Mouse (Mus musculus) cortical plate, adult 2 months (tissue): Measurements from ENCODE around the gene Ctf2. TPM values are rescaled to one million over a fixed set of nuclear protein-coding genes. Genes with fewer than 3 reads are reported as not detected.

ENCODE experiments used
- H3K27ac ChIP-seq: fragments of 200-500 bp; 2 replicates; pipeline ENCODE4 v1.5.1; 2012; ENCODE audit warnings: low read length, control low read depth, inconsistent platforms; ENCODE audit not compliant: insufficient read depth
- H3K4me1 ChIP-seq: fragments of 200-500 bp; 2 replicates; pipeline ENCODE4 v1.6.1; 2011; ENCODE audit warnings: low read length; ENCODE audit not compliant: control insufficient read depth, insufficient read depth
- H3K4me3 ChIP-seq: fragments of 200-500 bp; 2 replicates; pipeline ENCODE4 v1.5.1; 2011; ENCODE audit warnings: mild to moderate bottlenecking, low read length, control low read depth; ENCODE audit not compliant: insufficient read depth
- CTCF ChIP-seq: fragments of 200-500 bp; IDR thresholded peaks from 2 replicates; pipeline ENCODE4 v1.5.1; 2011; ENCODE audit warnings: mild to moderate bottlenecking, control low read depth, low read length; ENCODE audit not compliant: insufficient read depth; ENCODE audit errors: extremely low read depth
- POLR2A ChIP-seq: fragments of 200-500 bp; IDR thresholded peaks from 2 replicates; pipeline ENCODE4 v1.6.1; 2011; ENCODE audit warnings: mild to moderate bottlenecking, low read length, control low read depth; ENCODE audit not compliant: insufficient read depth; ENCODE audit errors: extremely low read depth
- polyA plus RNA-seq: library from polyadenylated mRNA; depleted of rRNA; stranded (reverse); fragments of >200 nt; gene quantifications from 2 replicates; pipeline ENCODE4 v1.2.3, GENCODE M21; 2012; rRNA removed

Ctf2 gene
- polyA plus RNA-seq, 1 experiment = not detected

- peaks cover 1% of the 10 kb centered on the region; the same call in 1 of the 2 replicates for H3K4me1 ChIP-seq
- TF ChIP-seq CTCF (no peak), POLR2A (0 out of 2 replicates have a peak, but pooled peaks have one; percentile 22)
- no peak overlapping the region for H3K27ac ChIP-seq
Measured at GRCm38 (mm10) chr7:127675391-127675811, 56.6 kb downstream of the Ctf2 start.

GRCm38 (mm10) chr7:127674977-127675376 is 57.0 kb downstream of the Ctf2 start:
- TF ChIP-seq POLR2A (no peak), CTCF (peak; percentile 99)
- no peak overlapping the region for H3K27ac ChIP-seq
- H3K4me3 ChIP-seq = no peak overlapping the region
- peaks cover 1% of the 10 kb centered on the region; the same call in 1 of the 2 replicates for H3K4me1 ChIP-seq

More at GRCm38 (mm10) chr7:127675391-127675811, 56.6 kb downstream of the Ctf2 start:
- no peak overlapping the region for H3K4me3 ChIP-seq

GRCm38 (mm10) chr7:127672776-127673175 is 59.2 kb downstream of the Ctf2 start:
- H3K4me1 ChIP-seq = peaks cover 1% of the 10 kb centered on the region; the same call in 1 of the 2 replicates
- no peak overlapping the region for H3K27ac ChIP-seq
- TF ChIP-seq POLR2A = no peak
- no peak for TF ChIP-seq CTCF
- H3K4me3 ChIP-seq = no peak overlapping the region

GRCm38 (mm10) chr7:127671880-127672774 is 59.8 kb downstream of the Ctf2 start:
- no peak for TF ChIP-seq POLR2A
- TF ChIP-seq CTCF = no peak
- Histone ChIP-seq H3K4me1 (peaks cover 1% of the 10 kb centered on the region; the same call in 1 of the 2 replicates), H3K27ac (no peak overlapping the region), H3K4me3 (no peak overlapping the region)

Other genes starting within 250 kb of the Ctf2 start
- 24.7 and 26.4 TPM in 2 replicates for gene Srcap, start 220.2 kb downstream of the Ctf2 start, polyA plus RNA-seq
- 11.3 and 13.3 TPM in 2 replicates for gene Gm42715, start 212.6 kb downstream of the Ctf2 start, polyA plus RNA-seq
- gene Tmem265, start 170.8 kb downstream of the Ctf2 start, polyA plus RNA-seq = not detected in 2 replicates
- gene Phkg2, start 158.8 kb downstream of the Ctf2 start, polyA plus RNA-seq = 143 and 150 TPM in 2 replicates
- 22.0 and 22.3 TPM in 2 replicates for gene Ccdc189, start 143.6 kb downstream of the Ctf2 start, polyA plus RNA-seq
- 48.0 and 51.1 TPM in 2 replicates for gene Rnf40, start 143.4 kb downstream of the Ctf2 start, polyA plus RNA-seq
- gene Zfp629, start 116.4 kb downstream of the Ctf2 start, polyA plus RNA-seq = 16.9 and 19.5 TPM in 2 replicates
- gene Bcl7c, start 23.2 kb downstream of the Ctf2 start, polyA plus RNA-seq = 25.5 and 27.0 TPM in 2 replicates
- gene Ctf1, start 19.4 kb downstream of the Ctf2 start, polyA plus RNA-seq = 7.1 and 7.5 TPM in 2 replicates
- gene Fbxl19, start 12.4 kb upstream of the Ctf2 start, polyA plus RNA-seq = 59.2 and 60.7 TPM in 2 replicates
- gene Orai3, start 37.6 kb upstream of the Ctf2 start, polyA plus RNA-seq = 24.6 and 25.0 TPM in 2 replicates
- gene Setd1a, start 44.5 kb upstream of the Ctf2 start, polyA plus RNA-seq = 15.7 and 16.4 TPM in 2 replicates
- gene Gm49388, start 53.4 kb upstream of the Ctf2 start, polyA plus RNA-seq = not detected in 2 replicates
- 14.2 and 14.5 TPM in 2 replicates for gene Hsd3b7, start 68.4 kb upstream of the Ctf2 start, polyA plus RNA-seq
- gene Stx4a, start 92.1 kb upstream of the Ctf2 start, polyA plus RNA-seq = 118 and 122 TPM in 2 replicates
- 381 and 383 TPM in 2 replicates for gene Stx1b, start 92.4 kb upstream of the Ctf2 start, polyA plus RNA-seq
- 14.9 and 15.1 TPM in 2 replicates for gene Zfp646, start 144.1 kb upstream of the Ctf2 start, polyA plus RNA-seq
- 12.9 and 13.5 TPM in 2 replicates for gene Zfp668, start 144.7 kb upstream of the Ctf2 start, polyA plus RNA-seq
- 4.1 and 4.6 TPM in 2 replicates for gene Prss53, start 158.8 kb upstream of the Ctf2 start, polyA plus RNA-seq
- not detected in 2 replicates for gene Gm21974, start 163.3 kb upstream of the Ctf2 start, polyA plus RNA-seq
- gene Vkorc1, start 163.5 kb upstream of the Ctf2 start, polyA plus RNA-seq = 56.8 and 67.0 TPM in 2 replicates
- 55.7 and 59.2 TPM in 2 replicates for gene Bckdk, start 171.9 kb upstream of the Ctf2 start, polyA plus RNA-seq
- 39.1 and 44.1 TPM in 2 replicates for gene Kat8, start 180.3 kb upstream of the Ctf2 start, polyA plus RNA-seq
- gene Prss8, start 197.9 kb upstream of the Ctf2 start, polyA plus RNA-seq = 0.08 and 0.15 TPM in 2 replicates
- gene Prss36, start 214.6 kb upstream of the Ctf2 start, polyA plus RNA-seq = 17.0 and 17.9 TPM in 2 replicates
- gene Fus, start 235.3 kb upstream of the Ctf2 start, polyA plus RNA-seq = 380 and 408 TPM in 2 replicates